Mouse (Mus musculus) neural tube, embryonic 14.5 days (tissue): ENCODE measurements around the gene Foxc2. TPM values are rescaled to one million over a fixed set of nuclear protein-coding genes. Genes with fewer than 3 reads are reported as not detected.

Experiments
- ATAC-seq: fragments of 200-750 bp; cut with Nextera tagmentation; 2 replicates; pipeline ENCODE4 v1.8.0; 2017; ENCODE audit warnings: low read depth, mild to moderate bottlenecking, moderate TSS enrichment, moderate library complexity
- H3K27ac ChIP-seq: fragments of 300-500 bp; sonication (generic); 2 replicates; pipeline ENCODE4 v1.5.1; 2014; ENCODE audit warnings: low read depth, mild to moderate bottlenecking, control low read depth, low read length, moderate library complexity, mixed read lengths
- H3K27me3 ChIP-seq: fragments of 300-500 bp; sonication (generic); 2 replicates; pipeline ENCODE4 v1.6.1; 2014; ENCODE audit warnings: low read length; ENCODE audit not compliant: control insufficient read depth, insufficient read depth
- H3K36me3 ChIP-seq: fragments of 300-500 bp; sonication (generic); 2 replicates; pipeline ENCODE4 v1.6.1; 2014; ENCODE audit warnings: low read length, mixed read lengths; ENCODE audit not compliant: control insufficient read depth, insufficient read depth
- H3K4me1 ChIP-seq: fragments of 300-500 bp; sonication (generic); 2 replicates; pipeline ENCODE4 v1.6.1; 2014; ENCODE audit warnings: low read length; ENCODE audit not compliant: control insufficient read depth, insufficient read depth
- H3K4me2 ChIP-seq: fragments of 300-500 bp; sonication (generic); 2 replicates; pipeline ENCODE4 v1.6.1; 2014; ENCODE audit warnings: mild to moderate bottlenecking, low read depth, low read length, control low read depth
- H3K4me3 ChIP-seq: fragments of 300-500 bp; sonication (generic); 2 replicates; pipeline ENCODE4 v1.5.1; 2014; ENCODE audit warnings: low read depth, low read length, control low read depth, mixed read lengths
- H3K9ac ChIP-seq: fragments of 300-500 bp; sonication (generic); replicated peaks from 2 replicates; pipeline ENCODE4 v1.6.1; 2014; ENCODE audit warnings: low read depth, mild to moderate bottlenecking, control low read depth, low read length, mixed read lengths
- H3K9me3 ChIP-seq: fragments of 300-500 bp; sonication (generic); 2 replicates; pipeline ENCODE4 v1.6.1; 2016; ENCODE audit warnings: low read length; ENCODE audit not compliant: control insufficient read depth
- WGBS: fragments of 180-500 bp; shearing (Covaris S2); extraction: QIAGEN DNeasy Blood & Tissue Kit; methylation state at CpG from one replicate; pipeline ENCODE4 v1.1.7; 2014; 5-methylcytosine and 5-hydroxymethylcytosine counted together
- polyA plus RNA-seq: library from polyadenylated mRNA; unstranded; fragments of >200 nt; fragmentation: Nextera tagmentation; extraction: Ambion mirVana; gene quantifications from 2 replicates; pipeline ENCODE4 v1.2.1, GENCODE M21; 2014

Gene Foxc2
- polyA plus RNA-seq = 0.16 and 3.3 TPM in 2 replicates

- Histone ChIP-seq H3K27ac (no peak within 1 kb of the TSS), H3K36me3 (no peaks in the 10 kb centered on the region), H3K9ac (0 out of 2 replicates have a peak within 1 kb of the TSS, but pooled peaks have one; percentile 28), H3K4me3 (peak within 1 kb of the TSS; percentile 31), H3K27me3 (peaks cover 56% of the 10 kb centered on the region), H3K9me3 (no peaks in the 10 kb centered on the region), H3K4me1 (peaks cover 4% of the 10 kb centered on the region; the same call in 1 of the 2 replicates), H3K4me2 (peak within 1 kb of the TSS; percentile 41)
- ATAC-seq = no peak
- WGBS = 0% methylated on average over 25 of the region's 25 CpGs
Observed at GRCm38 (mm10) chr8:121115948-121116347, at the start of gene Foxc2. Foxc2 (plus strand) TSS chr8:121116171.

- Histone ChIP-seq H3K27ac (no peak overlapping the region), H3K9me3 (no peaks in the 10 kb centered on the region), H3K27me3 (peaks cover 46% of the 10 kb centered on the region), H3K36me3 (no peaks in the 10 kb centered on the region), H3K4me3 (no peak overlapping the region), H3K4me1 (no peaks in the 10 kb centered on the region; the same call in 1 of the 2 replicates), H3K4me2 (no peak overlapping the region), H3K9ac (no peak overlapping the region)
- WGBS = 1% methylated on average over 12 of the region's 12 CpGs
- ATAC-seq = no peak
Observed at GRCm38 (mm10) chr8:121071454-121071853, 44.5 kb upstream of the Foxc2 start.

- H3K4me1 ChIP-seq = no peaks in the 10 kb centered on the region; the same call in 1 of the 2 replicates
- H3K4me2 ChIP-seq = no peak overlapping the region
- 9% methylated on average over 11 of the region's 11 CpGs for WGBS
- H3K27me3 ChIP-seq = peaks cover 55% of the 10 kb centered on the region
- H3K36me3 ChIP-seq = no peaks in the 10 kb centered on the region
- no peak overlapping the region for H3K4me3 ChIP-seq
- no peaks in the 10 kb centered on the region for H3K9me3 ChIP-seq
- H3K9ac ChIP-seq = no peak overlapping the region
- ATAC-seq = no peak
- no peak overlapping the region for H3K27ac ChIP-seq
Observed at GRCm38 (mm10) chr8:121072406-121073130, 43.4 kb upstream of the Foxc2 start.

- Histone ChIP-seq H3K4me2 (no peak overlapping the region), H3K36me3 (no peaks in the 10 kb centered on the region), H3K27ac (no peak overlapping the region), H3K9me3 (no peaks in the 10 kb centered on the region), H3K4me3 (no peak overlapping the region), H3K27me3 (peaks cover 61% of the 10 kb centered on the region), H3K4me1 (no peaks in the 10 kb centered on the region; the same call in 1 of the 2 replicates), H3K9ac (no peak overlapping the region)
- ATAC-seq = no peak
- under 1% methylated on average over 45 of the region's 48 CpGs for WGBS
Observed at GRCm38 (mm10) chr8:121073174-121074107, 42.5 kb upstream of the Foxc2 start.

GRCm38 (mm10) chr8:121074108-121074847 lies 41.7 kb upstream of the Foxc2 start:
- Histone ChIP-seq H3K9me3 (no peaks in the 10 kb centered on the region), H3K36me3 (no peaks in the 10 kb centered on the region), H3K27me3 (peaks cover 67% of the 10 kb centered on the region), H3K4me2 (no peak overlapping the region), H3K4me1 (no peaks in the 10 kb centered on the region; the same call in 1 of the 2 replicates), H3K9ac (no peak overlapping the region), H3K27ac (no peak overlapping the region), H3K4me3 (no peak overlapping the region)
- no peak for ATAC-seq
- 1% methylated on average over 15 of the region's 15 CpGs for WGBS

- H3K9ac ChIP-seq = no peak overlapping the region
- under 1% methylated on average over 10 of the region's 10 CpGs for WGBS
- H3K27ac ChIP-seq = no peak overlapping the region
Observed at GRCm38 (mm10) chr8:121074848-121075145, 41.2 kb upstream of the Foxc2 start.

GRCm38 (mm10) chr8:121075936-121076335 lies 40.0 kb upstream of the Foxc2 start:
- WGBS = 2% methylated on average over 13 of the region's 13 CpGs
- ATAC-seq = no peak
- Histone ChIP-seq H3K27ac (no peak overlapping the region), H3K9ac (no peak overlapping the region), H3K27me3 (peaks cover 75% of the 10 kb centered on the region), H3K4me2 (no peak overlapping the region), H3K4me3 (no peak overlapping the region), H3K4me1 (no peaks in the 10 kb centered on the region; the same call in 1 of the 2 replicates), H3K36me3 (no peaks in the 10 kb centered on the region), H3K9me3 (no peaks in the 10 kb centered on the region)

More at GRCm38 (mm10) chr8:121074848-121075145, 41.2 kb upstream of the Foxc2 start:
- Histone ChIP-seq H3K4me1 (no peaks in the 10 kb centered on the region; the same call in 1 of the 2 replicates), H3K4me3 (no peak overlapping the region), H3K36me3 (no peaks in the 10 kb centered on the region), H3K9me3 (no peaks in the 10 kb centered on the region), H3K4me2 (no peak overlapping the region), H3K27me3 (peaks cover 71% of the 10 kb centered on the region)
- no peak for ATAC-seq

- ATAC-seq = no peak
- Histone ChIP-seq H3K36me3 (no peaks in the 10 kb centered on the region), H3K4me1 (no peaks in the 10 kb centered on the region; the same call in 1 of the 2 replicates), H3K9ac (no peak overlapping the region), H3K4me2 (no peak overlapping the region), H3K4me3 (no peak overlapping the region), H3K9me3 (no peaks in the 10 kb centered on the region), H3K27me3 (peaks cover 71% of the 10 kb centered on the region), H3K27ac (no peak overlapping the region)
- WGBS = 5% methylated on average over 7 of the region's 7 CpGs
Observed at GRCm38 (mm10) chr8:121076555-121076954, 39.4 kb upstream of the Foxc2 start.
